Mouse (Mus musculus) hindbrain, postnatal 0 days (tissue): ENCODE data around the gene Snx9. TPM values are rescaled to one million over a fixed set of nuclear protein-coding genes. Genes with fewer than 3 reads are reported as not detected.

Experiments used
- ATAC-seq: fragments of 200-750 bp; cut with Nextera tagmentation; 2 replicates; pipeline ENCODE4 v1.8.0; 2017; ENCODE audit warnings: mild to moderate bottlenecking, moderate TSS enrichment, moderate library complexity
- DNase-seq: peaks from one replicate; pipeline ENCODE4 v3.0.0-alpha.2; 2015; ENCODE audit warnings: low spot score
- H3K27ac ChIP-seq: fragments of 300-500 bp; sonication (generic); 2 replicates; pipeline ENCODE4 v1.5.1; 2014; ENCODE audit warnings: mild to moderate bottlenecking
- H3K27me3 ChIP-seq: fragments of 300-500 bp; sonication (generic); 2 replicates; pipeline ENCODE4 v1.6.1; 2014; ENCODE audit warnings: low read length, mixed read lengths; ENCODE audit not compliant: insufficient read depth
- H3K36me3 ChIP-seq: fragments of 300-500 bp; sonication (generic); 2 replicates; pipeline ENCODE4 v1.6.1; 2014; ENCODE audit warnings: low read length, mixed read lengths; ENCODE audit not compliant: insufficient read depth
- H3K4me1 ChIP-seq: fragments of 300-500 bp; sonication (generic); 2 replicates; pipeline ENCODE4 v1.6.1; 2014; ENCODE audit warnings: antibody characterized with exemption, low read length, mixed read lengths; ENCODE audit not compliant: insufficient read depth
- H3K4me2 ChIP-seq: fragments of 300-500 bp; sonication (generic); 2 replicates; pipeline ENCODE4 v1.6.1; 2014; ENCODE audit warnings: low read depth, mild to moderate bottlenecking, low read length, moderate library complexity, mixed read lengths
- H3K4me3 ChIP-seq: fragments of 300-500 bp; sonication (generic); 2 replicates; pipeline ENCODE4 v1.5.1; 2014; ENCODE audit warnings: low read length
- H3K9ac ChIP-seq: fragments of 300-500 bp; sonication (generic); replicated peaks from 2 replicates; pipeline ENCODE4 v1.6.1; 2014; ENCODE audit warnings: mild to moderate bottlenecking, low read length, moderate library complexity, mixed read lengths
- H3K9me3 ChIP-seq: fragments of 300-500 bp; sonication (generic); 2 replicates; pipeline ENCODE4 v1.6.1; 2016; ENCODE audit warnings: low read length, mixed read lengths
- CTCF ChIP-seq: IDR thresholded peaks from 2 replicates; pipeline ENCODE4 v1.5.1; 2016; ENCODE audit warnings: antibody characterized with exemption, control low read depth, low read depth
- WGBS: fragments of 180-500 bp; shearing (Covaris S2); extraction: QIAGEN DNeasy Blood & Tissue Kit; methylation state at CpG from one replicate; pipeline ENCODE4 v1.1.7; 2014; 5-methylcytosine and 5-hydroxymethylcytosine counted together
- polyA plus RNA-seq: library from polyadenylated mRNA; unstranded; fragments of >200 nt; fragmentation: Nextera tagmentation; extraction: Ambion mirVana; gene quantifications from 2 replicates; pipeline ENCODE4 v1.2.1, GENCODE M21; 2015
- total RNA-seq: library from RNA; depleted of rRNA; stranded (reverse); fragments of >200 nt; gene quantifications from 2 replicates; pipeline ENCODE4 v1.2.3, GENCODE M21; 2014

Gene Snx9
- total and polyA plus RNA-seq, 2 experiments from 2014 or later: 7.0 to 12.5 TPM

GRCm38 (mm10) chr17:5932161-5932560, 91.0 kb downstream of the Snx9 start:
- H3K4me2 ChIP-seq: no peak overlapping the region

GRCm38 (mm10) chr17:5934554-5935324, 93.6 kb downstream of the Snx9 start:
- WGBS: under 1% methylated on average over 30 of the region's 30 CpGs
- Histone ChIP-seq H3K27me3 (no peaks in the 10 kb centered on the region), H3K27ac (no peak overlapping the region), H3K4me3 (peak overlapping the region; percentile 40), H3K9ac (peak overlapping the region; percentile 52), H3K36me3 (0 out of 2 replicates have a peak, but pooled peaks cover 5% of the 10 kb centered on the region), H3K4me1 (no peaks in the 10 kb centered on the region; the same call in 1 of the 2 replicates), H3K9me3 (no peaks in the 10 kb centered on the region), H3K4me2 (peak overlapping the region; percentile 80)
- no peak for TF ChIP-seq CTCF
- ATAC-seq: peak; percentile 80
- DNase-seq: peak; percentile 76

More at GRCm38 (mm10) chr17:5932161-5932560, 91.0 kb downstream of the Snx9 start:
- no peak for ATAC-seq
- H3K36me3 ChIP-seq: peaks cover 9% of the 10 kb centered on the region; the same call in 1 of the 2 replicates
- H3K27ac ChIP-seq: no peak overlapping the region
- H3K9me3 ChIP-seq: no peaks in the 10 kb centered on the region
- no peak overlapping the region for H3K4me3 ChIP-seq
- TF ChIP-seq CTCF: no peak
- H3K4me1 ChIP-seq: no peaks in the 10 kb centered on the region; the same call in 1 of the 2 replicates
- DNase-seq: no peak
- WGBS: 78% methylated on average over 5 of the region's 5 CpGs
- no peak overlapping the region for H3K9ac ChIP-seq
- H3K27me3 ChIP-seq: no peaks in the 10 kb centered on the region

- ATAC-seq: 0 out of 2 replicates have a peak, but pooled peaks have one; percentile 17
- Histone ChIP-seq H3K27ac (no peak overlapping the region), H3K9me3 (no peaks in the 10 kb centered on the region), H3K4me2 (no peak overlapping the region), H3K36me3 (no peaks in the 10 kb centered on the region), H3K4me1 (no peaks in the 10 kb centered on the region; the same call in 1 of the 2 replicates), H3K9ac (no peak overlapping the region), H3K27me3 (no peaks in the 10 kb centered on the region; the same call in 1 of the 2 replicates), H3K4me3 (no peak overlapping the region)
- WGBS: 60% methylated on average over 3 of the region's 3 CpGs
- DNase-seq: no peak
- TF ChIP-seq CTCF: no peak
Observed at GRCm38 (mm10) chr17:5935680-5936079, 94.6 kb downstream of the Snx9 start.

GRCm38 (mm10) chr17:5936276-5936675, 95.1 kb downstream of the Snx9 start:
- DNase-seq (no peak), ATAC-seq (no peak)
- Histone ChIP-seq H3K9ac (no peak overlapping the region), H3K27me3 (no peaks in the 10 kb centered on the region; the same call in 1 of the 2 replicates), H3K4me2 (no peak overlapping the region), H3K36me3 (no peaks in the 10 kb centered on the region), H3K27ac (no peak overlapping the region), H3K9me3 (no peaks in the 10 kb centered on the region), H3K4me1 (no peaks in the 10 kb centered on the region; the same call in 1 of the 2 replicates), H3K4me3 (no peak overlapping the region)
- WGBS: 53% methylated on average over 14 of the region's 14 CpGs
- TF ChIP-seq CTCF: no peak

- no peak for ATAC-seq
Observed at GRCm38 (mm10) chr17:5937441-5937840, 96.3 kb downstream of the Snx9 start.

GRCm38 (mm10) chr17:5939871-5940270, 98.7 kb downstream of the Snx9 start:
- no peak overlapping the region for H3K4me3 ChIP-seq
- TF ChIP-seq CTCF: no peak
- H3K27ac ChIP-seq: no peak overlapping the region
- no peak overlapping the region for H3K4me2 ChIP-seq
- ATAC-seq: no peak
- H3K36me3 ChIP-seq: no peaks in the 10 kb centered on the region
- WGBS: 72% methylated on average over 12 of the region's 12 CpGs
- peaks cover 5% of the 10 kb centered on the region for H3K4me1 ChIP-seq
- H3K9ac ChIP-seq: no peak overlapping the region
- H3K9me3 ChIP-seq: no peaks in the 10 kb centered on the region
- no peaks in the 10 kb centered on the region; the same call in 1 of the 2 replicates for H3K27me3 ChIP-seq
- DNase-seq: no peak

More at GRCm38 (mm10) chr17:5937441-5937840, 96.3 kb downstream of the Snx9 start:
- Histone ChIP-seq H3K4me2 (no peak overlapping the region), H3K36me3 (no peaks in the 10 kb centered on the region), H3K9me3 (no peaks in the 10 kb centered on the region), H3K27ac (no peak overlapping the region), H3K4me3 (no peak overlapping the region), H3K9ac (no peak overlapping the region), H3K27me3 (no peaks in the 10 kb centered on the region; the same call in 1 of the 2 replicates), H3K4me1 (peaks cover 5% of the 10 kb centered on the region)
- no peak for TF ChIP-seq CTCF
- DNase-seq: no peak
- WGBS: 79% methylated on average over 2 of the region's 2 CpGs
